Mouse (Mus musculus) thymus, adult 2 months (tissue): ENCODE data around the gene Col4a2. TPM values are rescaled to one million over a fixed set of nuclear protein-coding genes. Genes with fewer than 3 reads are reported as not detected.

Source experiments
- DNase-seq: peaks from one replicate; pipeline ENCODE4 v3.0.0; 2021
- H3K27ac ChIP-seq: fragments of 200-500 bp; 2 replicates; pipeline ENCODE4 v1.5.1; 2012; ENCODE audit warnings: low read length, control low read depth; ENCODE audit not compliant: control insufficient read depth, insufficient read depth
- H3K27me3 ChIP-seq: fragments of 200-500 bp; 2 replicates; pipeline ENCODE4 v1.6.1; 2012; ENCODE audit warnings: mild to moderate bottlenecking, low read length, moderate library complexity, mixed read lengths; ENCODE audit not compliant: control insufficient read depth, insufficient read depth
- H3K36me3 ChIP-seq: fragments of 200-500 bp; 2 replicates; pipeline ENCODE4 v1.6.1; 2012; ENCODE audit warnings: mild to moderate bottlenecking, low read length, moderate library complexity; ENCODE audit not compliant: control insufficient read depth, insufficient read depth
- H3K4me1 ChIP-seq: fragments of 200-500 bp; replicated peaks from 2 replicates; pipeline ENCODE4 v1.6.1; 2012; ENCODE audit warnings: low read length; ENCODE audit not compliant: control insufficient read depth, insufficient read depth
- H3K4me3 ChIP-seq: fragments of 200-500 bp; 2 replicates; pipeline ENCODE4 v1.5.1; 2012; ENCODE audit warnings: mild to moderate bottlenecking, low read length, control low read depth, moderate library complexity; ENCODE audit not compliant: control insufficient read depth, insufficient read depth
- CTCF ChIP-seq: fragments of 200-500 bp; IDR thresholded peaks from 2 replicates; pipeline ENCODE4 v1.5.1; 2012; ENCODE audit warnings: mild to moderate bottlenecking, control low read depth, low read length, moderate library complexity, borderline replicate concordance; ENCODE audit not compliant: control insufficient read depth, poor library complexity, insufficient read depth; ENCODE audit errors: extremely low read depth
- POLR2A ChIP-seq: fragments of 200-500 bp; IDR thresholded peaks from 2 replicates; pipeline ENCODE4 v1.6.1; 2012; ENCODE audit warnings: mild to moderate bottlenecking, low read length, control low read depth, moderate library complexity; ENCODE audit not compliant: control insufficient read depth, poor library complexity, insufficient read depth; ENCODE audit errors: extremely low read depth
- WGBS: fragments of 180-500 bp; shearing (Covaris S2); methylation state at CpG from one replicate; pipeline ENCODE4 v1.1.7; 2018; 5-methylcytosine and 5-hydroxymethylcytosine counted together
- polyA plus RNA-seq: library from polyadenylated mRNA; depleted of rRNA; stranded (reverse); fragments of >200 nt; gene quantifications from 2 replicates; pipeline ENCODE4 v1.2.3, GENCODE M21; 2012

Col4a2 gene
- polyA plus RNA-seq, 1 experiment = 25.7 TPM

DNA sequence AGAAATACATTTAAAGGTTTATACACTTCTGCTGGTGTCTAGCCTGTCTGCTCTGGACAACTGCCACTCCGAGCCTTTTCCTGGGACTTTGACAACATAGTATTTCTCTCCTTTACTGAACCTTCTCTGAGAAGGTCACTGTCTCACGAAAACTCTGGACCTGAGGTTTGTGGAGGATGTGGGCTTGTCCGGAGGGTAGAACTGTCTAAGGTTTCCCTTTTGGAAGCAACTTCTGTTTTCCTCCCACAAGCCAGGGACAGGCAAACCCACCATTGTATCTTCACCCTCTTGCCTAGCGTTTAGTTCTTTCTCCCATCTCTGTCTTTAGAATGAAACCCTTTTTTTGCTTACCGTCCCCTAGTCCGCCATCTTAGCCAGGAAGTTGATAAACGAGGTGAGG lies 9.2 kb downstream of the Col4a2 start:
- Histone ChIP-seq H3K4me3 (no peak overlapping the region), H3K27me3 (no peaks in the 10 kb centered on the region; the same call in 1 of the 2 replicates), H3K27ac (no peak overlapping the region), H3K36me3 (no peaks in the 10 kb centered on the region), H3K4me1 (no peaks in the 10 kb centered on the region)
- TF ChIP-seq CTCF (no peak), POLR2A (no peak)
- 58% methylated on average over 7 of the region's 7 CpGs for WGBS
- no peak for DNase-seq

DNA sequence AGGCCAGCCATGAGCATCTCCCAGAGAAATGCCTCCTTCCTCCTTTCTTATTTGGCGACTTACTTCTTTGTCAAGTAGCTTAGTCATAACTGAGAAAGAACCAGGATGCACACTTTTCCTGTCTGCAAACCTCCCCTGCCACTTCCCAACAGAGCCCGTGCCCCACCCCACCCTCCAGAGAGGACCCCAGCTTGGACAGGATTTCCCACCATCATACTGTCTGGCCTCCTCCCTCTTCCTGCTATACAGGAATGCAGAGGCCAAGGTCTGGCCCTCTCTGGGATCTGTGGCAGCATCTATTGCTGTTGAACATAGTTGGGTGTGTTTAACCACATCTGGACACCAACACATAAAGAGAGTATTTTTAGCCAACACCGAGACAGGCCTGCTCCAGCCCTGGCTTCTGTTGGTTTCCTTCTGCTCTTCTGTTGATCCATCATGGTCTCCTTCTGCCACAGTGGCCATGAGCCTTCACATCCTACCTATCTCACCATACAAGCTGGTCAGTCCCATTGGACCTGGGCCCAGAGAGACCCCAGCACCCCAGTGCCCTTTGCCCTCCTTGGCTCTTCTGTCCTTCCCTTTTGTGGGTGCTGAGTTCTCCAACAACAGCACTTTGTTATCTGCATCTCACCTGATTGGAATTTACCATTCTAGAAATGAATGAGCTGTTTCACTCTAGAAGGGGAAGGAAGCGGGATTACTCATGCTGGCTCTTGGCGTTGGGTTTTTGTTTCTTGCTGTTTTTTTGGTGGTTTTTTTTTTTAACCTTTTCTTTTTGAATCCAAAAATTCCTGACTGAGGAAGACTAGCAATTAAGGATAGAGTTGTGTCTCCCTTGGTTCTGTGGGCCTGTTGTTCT lies 10.3 kb downstream of the Col4a2 start:
- WGBS = 36% methylated on average over 5 of the region's 5 CpGs
- DNase-seq = no peak
- TF ChIP-seq POLR2A (no peak), CTCF (no peak)
- H3K27me3 ChIP-seq = no peaks in the 10 kb centered on the region; the same call in 1 of the 2 replicates
- no peak overlapping the region for H3K4me3 ChIP-seq
- H3K4me1 ChIP-seq = no peaks in the 10 kb centered on the region
- no peaks in the 10 kb centered on the region for H3K36me3 ChIP-seq
- no peak overlapping the region for H3K27ac ChIP-seq

DNA sequence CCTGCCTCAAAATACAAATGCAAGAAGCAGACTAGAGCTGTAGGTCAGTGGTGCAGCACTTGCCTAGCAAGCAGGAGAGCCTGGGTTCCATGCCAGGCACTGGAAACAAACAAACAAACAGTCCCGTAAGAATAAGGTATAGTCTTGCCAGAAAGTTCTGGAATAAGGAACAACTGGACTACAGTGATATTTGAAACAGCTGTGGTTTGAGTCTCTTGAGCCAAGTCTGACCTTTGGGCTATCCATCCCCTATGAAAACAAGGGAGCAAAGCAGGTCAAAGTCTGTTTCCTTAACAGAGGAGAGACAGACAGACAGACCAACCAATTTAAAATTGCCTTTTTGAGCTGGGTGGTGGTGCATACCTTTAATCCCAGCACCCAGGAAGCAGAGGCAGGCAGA lies 11.1 kb downstream of the Col4a2 start:
- Histone ChIP-seq H3K27ac (no peak overlapping the region), H3K36me3 (no peaks in the 10 kb centered on the region), H3K4me1 (no peaks in the 10 kb centered on the region), H3K27me3 (no peaks in the 10 kb centered on the region; the same call in 1 of the 2 replicates), H3K4me3 (no peak overlapping the region)
- DNase-seq = no peak
- 97% methylated on average over 1 of the region's 1 CpGs for WGBS
- no peak for TF ChIP-seq POLR2A
- TF ChIP-seq CTCF = no peak

DNA sequence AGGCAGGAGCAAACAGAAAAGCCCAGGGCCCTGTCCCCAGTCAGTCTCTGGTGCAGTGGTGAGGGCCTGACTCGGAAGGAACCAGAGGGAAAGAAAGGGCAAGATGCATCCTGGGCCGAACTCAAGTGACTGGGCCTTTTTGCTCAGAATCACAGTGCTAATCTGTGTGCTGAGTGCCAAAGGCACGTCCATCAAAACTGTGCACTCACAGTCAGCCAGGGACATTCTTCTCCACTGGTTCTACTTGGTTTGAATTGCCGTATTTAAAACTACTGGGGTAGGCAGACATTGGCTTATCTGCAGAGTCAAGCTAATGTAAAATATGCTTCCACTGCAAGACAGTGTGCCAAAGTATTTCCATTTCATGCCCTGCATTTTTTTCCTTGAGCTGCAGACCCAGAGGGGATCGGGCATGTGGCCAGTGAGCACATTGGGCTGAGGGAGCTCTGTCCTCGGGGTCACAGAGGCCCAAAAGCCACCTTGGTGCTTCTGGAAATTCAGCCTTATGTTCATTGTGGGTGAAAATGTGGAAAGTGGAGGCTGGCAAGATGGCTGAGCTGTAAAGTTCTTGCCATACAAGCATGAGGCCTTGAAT lies 12.3 kb downstream of the Col4a2 start:
- H3K27me3 ChIP-seq = no peaks in the 10 kb centered on the region; the same call in 1 of the 2 replicates
- H3K27ac ChIP-seq = no peak overlapping the region
- 88% methylated on average over 6 of the region's 6 CpGs for WGBS
- TF ChIP-seq CTCF = no peak
- TF ChIP-seq POLR2A = no peak
- H3K36me3 ChIP-seq = no peaks in the 10 kb centered on the region
- H3K4me3 ChIP-seq = no peak overlapping the region
- H3K4me1 ChIP-seq = no peaks in the 10 kb centered on the region
- DNase-seq = no peak

DNA sequence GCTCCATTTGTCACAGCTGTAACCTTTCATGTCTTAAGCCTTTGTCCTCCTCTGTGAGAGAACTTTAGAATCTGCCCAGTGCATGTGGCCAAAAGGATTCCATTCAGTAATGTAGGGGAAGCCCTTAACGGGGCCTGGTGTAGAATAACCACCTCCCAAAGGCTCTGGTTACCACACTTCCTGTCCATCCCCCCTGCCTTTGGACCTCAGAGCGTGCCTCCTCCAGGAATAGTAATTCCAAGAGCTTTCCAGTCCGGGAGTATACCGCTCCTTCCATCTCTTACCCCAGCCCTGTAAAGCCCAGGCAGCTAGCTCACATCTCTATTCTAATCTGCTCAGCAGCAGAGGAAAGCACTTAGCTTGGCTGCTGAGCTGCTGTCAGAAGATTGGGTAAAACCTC lies 14.7 kb downstream of the Col4a2 start:
- H3K4me3 ChIP-seq = no peak overlapping the region
- no peak overlapping the region for H3K27ac ChIP-seq
- TF ChIP-seq CTCF (no peak), POLR2A (no peak)
- no peaks in the 10 kb centered on the region; the same call in 1 of the 2 replicates for H3K27me3 ChIP-seq
- H3K36me3 ChIP-seq = no peaks in the 10 kb centered on the region
- no peaks in the 10 kb centered on the region for H3K4me1 ChIP-seq
- WGBS = 88% methylated on average over 4 of the region's 4 CpGs
- DNase-seq = no peak

DNA sequence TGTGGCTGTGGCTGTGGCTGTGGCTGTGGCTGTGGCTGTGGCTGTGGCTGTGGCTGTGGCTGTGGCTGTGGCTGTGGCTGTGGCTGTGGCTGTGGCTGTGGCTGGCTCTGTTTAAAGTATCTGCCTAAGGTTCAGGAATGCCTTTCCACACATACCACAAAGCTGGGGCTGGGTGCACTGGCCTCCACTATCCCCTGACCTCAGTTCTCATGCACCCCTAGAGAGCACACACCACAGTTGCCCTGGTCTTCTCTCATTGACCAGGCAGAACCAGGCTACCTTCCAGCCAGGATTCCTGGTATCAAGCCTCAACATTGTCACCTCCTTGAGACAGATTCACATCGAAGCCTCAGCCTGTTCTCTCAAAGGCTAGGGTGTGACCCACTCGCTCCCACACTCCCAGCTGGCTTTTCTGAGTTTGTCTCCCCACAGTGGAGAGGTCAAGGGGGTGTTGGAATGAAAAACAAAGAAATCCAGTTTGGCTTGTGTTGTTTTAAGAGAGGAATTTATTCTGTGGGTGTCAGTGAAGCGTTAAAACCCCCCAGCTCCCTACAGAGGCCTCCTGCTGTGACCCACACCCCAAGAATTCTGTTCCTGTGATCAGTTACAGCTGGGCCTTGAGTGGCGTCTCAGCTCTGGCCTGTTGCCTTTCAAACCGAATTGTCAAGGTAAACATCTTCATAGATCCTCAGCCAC lies 15.3 kb downstream of the Col4a2 start:
- Histone ChIP-seq H3K4me1 (no peaks in the 10 kb centered on the region), H3K27me3 (no peaks in the 10 kb centered on the region; the same call in 1 of the 2 replicates), H3K36me3 (no peaks in the 10 kb centered on the region), H3K27ac (no peak overlapping the region), H3K4me3 (no peak overlapping the region)
- DNase-seq = no peak
- TF ChIP-seq POLR2A = no peak
- no peak for TF ChIP-seq CTCF
- WGBS = 88% methylated on average over 5 of the region's 5 CpGs
